Mouse (Mus musculus): ENCODE results near the gene Dab1.

The Dab1 gene

GRCm38 (mm10) chr4:103961134-103962049, 342.2 kb downstream of the Dab1 start:
- no peak for DNase-seq (ENCODE audit: extremely low read depth, insufficient read length, low spot score)

GRCm38 (mm10) chr4:103969906-103970305, 350.7 kb downstream of the Dab1 start:
- DNase-seq (ENCODE audit: extremely low read depth, insufficient read length, low spot score) = no peak

DNA sequence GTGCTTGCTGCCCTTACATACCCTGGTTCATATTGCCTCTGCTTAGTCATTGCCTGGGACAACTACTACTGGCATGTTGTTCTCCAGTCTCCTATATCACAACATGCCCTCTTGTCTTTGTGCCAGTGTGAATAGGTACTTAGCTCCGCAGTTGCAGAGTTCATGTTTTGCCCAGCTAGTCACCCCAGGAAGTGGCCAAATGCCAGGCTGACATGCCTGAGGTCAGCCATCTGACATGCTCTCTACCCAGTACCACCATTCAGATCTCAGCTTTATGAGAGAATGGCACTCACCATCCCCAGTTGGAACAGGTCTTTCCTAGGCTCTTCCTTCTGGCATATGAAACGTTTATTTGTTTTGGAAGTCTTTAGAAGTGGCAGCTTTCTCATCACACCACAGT, 355.4 kb downstream of the Dab1 start:
- no peak for DNase-seq (ENCODE audit: extremely low read depth, insufficient read length, low spot score)

- DNase-seq (ENCODE audit: extremely low read depth, insufficient read length, low spot score) = no peak
Observed at GRCm38 (mm10) chr4:103974946-103975345, 355.8 kb downstream of the Dab1 start.

DNA sequence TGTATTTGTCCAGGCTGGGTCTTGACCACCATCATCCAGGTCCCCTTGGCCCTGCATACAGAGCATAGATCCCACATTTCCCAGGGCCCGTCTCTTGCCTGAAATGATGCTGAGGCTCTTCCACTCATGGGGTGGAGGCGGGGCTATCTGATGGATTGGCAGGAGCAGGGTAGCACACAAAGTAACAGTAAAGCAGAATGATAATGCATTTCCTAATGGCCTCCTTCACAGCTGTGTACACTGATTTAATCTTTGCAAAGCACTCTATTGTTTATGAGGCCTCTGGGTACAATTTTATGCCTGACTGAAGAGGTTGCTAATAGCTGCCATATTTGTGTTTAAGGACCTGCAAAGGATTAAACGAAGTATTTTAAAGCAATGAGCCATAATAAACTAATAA, 374.7 kb downstream of the Dab1 start:
- DNase-seq (ENCODE audit: extremely low read depth, insufficient read length, low spot score) = no peak

DNA sequence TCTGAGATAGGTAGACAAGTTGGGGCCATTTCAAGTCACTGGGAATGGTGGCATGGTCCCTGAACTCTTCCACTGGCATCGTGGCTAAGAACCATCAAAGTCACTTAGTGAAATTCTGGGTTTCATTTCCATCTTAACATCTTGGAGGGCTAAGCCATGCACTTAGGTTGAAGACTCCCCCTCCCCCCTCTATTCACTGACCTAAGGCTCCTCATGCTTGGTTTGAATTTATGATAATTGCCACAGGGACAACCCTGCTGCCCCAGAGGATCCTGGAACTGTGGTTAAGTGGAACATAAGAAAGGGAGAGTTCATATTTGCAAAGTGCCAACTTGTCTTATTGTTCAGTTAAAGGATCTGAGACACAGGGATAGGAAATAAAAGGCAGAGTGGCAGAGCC, 375.2 kb downstream of the Dab1 start:
- no peak for DNase-seq (ENCODE audit: extremely low read depth, insufficient read length, low spot score)

DNA sequence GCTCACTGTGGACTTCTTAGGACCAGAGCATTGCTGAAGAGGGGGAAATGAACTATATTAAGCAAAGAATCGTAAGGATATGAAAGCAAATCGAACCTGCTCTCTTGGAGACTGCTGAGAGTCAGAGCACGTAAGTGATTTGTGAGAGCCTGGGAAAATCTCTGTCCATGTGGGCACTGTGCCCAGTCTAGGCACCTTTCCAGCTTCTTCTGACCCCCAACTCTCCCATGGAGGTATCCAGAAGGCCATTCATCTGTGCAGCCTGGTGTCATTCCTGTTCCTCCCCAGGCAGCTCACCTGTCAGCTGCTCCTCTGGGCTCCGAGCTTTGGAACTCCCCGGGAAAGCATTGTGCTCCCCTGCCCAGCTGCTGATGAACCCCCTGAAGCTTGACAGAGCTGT, 389.2 kb downstream of the Dab1 start:
- no peak for DNase-seq (ENCODE audit: extremely low read depth, insufficient read length, low spot score)

DNA sequence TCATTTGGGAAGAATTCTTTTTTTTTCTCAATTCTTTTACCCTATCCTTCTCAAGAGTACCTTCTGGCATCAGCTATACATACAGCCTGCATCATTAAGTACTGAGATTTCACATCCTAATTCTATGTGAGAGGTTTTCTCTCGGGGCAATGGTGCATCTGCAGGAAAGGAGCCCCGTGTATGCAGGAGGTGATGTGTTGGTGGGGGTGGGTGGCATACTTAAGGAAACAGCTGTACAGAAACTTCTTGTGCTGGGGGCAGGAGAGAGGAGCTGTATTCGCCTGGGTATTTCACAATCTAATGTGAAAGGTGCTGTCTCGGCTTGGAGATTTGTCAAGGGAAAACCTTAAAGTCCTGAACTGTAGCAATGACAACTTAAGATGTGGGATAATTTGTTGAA, 392.5 kb downstream of the Dab1 start:
- no peak for DNase-seq (ENCODE audit: extremely low read depth, insufficient read length, low spot score)

DNA sequence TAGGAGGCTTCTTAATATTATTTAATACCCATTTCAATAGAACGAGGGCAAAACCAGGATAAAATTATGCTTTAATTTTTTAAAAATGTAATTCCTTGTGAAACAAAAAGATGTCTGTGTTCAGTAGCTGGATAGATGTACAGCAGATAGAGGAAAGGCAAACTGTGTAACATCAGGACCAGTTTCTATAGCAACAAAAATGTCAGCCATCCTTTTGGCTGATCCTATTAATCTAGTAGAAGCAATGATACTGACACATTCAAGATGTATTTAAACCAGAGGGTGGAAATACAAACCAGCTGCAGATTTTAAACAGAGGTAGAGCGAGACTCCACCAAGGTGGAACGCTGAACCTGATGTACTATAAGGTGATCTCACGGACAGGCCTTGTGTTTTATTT, 393.0 kb downstream of the Dab1 start:
- DNase-seq (ENCODE audit: extremely low read depth, insufficient read length, low spot score) = no peak

- no peak for DNase-seq (ENCODE audit: extremely low read depth, insufficient read length, low spot score)
Observed at GRCm38 (mm10) chr4:104025117-104025694, 406.0 kb downstream of the Dab1 start.

GRCm38 (mm10) chr4:104026834-104027233, 407.7 kb downstream of the Dab1 start:
- no peak for DNase-seq (ENCODE audit: extremely low read depth, insufficient read length, low spot score)

GRCm38 (mm10) chr4:104027239-104027638, 408.1 kb downstream of the Dab1 start:
- no peak for DNase-seq (ENCODE audit: extremely low read depth, insufficient read length, low spot score)

DNA sequence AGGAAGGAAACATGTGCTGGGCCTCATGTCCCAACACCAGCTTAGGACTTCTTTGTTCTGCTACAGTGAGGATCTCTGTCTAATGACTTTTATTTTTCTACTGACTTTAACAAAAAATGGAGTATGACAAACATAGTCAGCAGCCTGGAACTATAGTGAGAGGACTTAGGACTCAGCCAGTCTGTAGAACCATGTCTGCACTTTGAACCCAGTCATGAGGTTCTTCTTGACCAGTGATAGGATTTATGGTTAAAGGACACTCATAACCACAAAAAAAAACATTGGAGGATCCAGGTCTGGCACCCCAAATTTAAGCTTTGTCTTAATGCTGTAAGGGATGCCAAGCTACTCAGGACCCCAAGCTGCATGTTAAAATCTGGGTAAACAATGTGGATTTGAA, 416.9 kb downstream of the Dab1 start:
- no peak for DNase-seq (ENCODE audit: extremely low read depth, insufficient read length, low spot score)

GRCm38 (mm10) chr4:104039588-104039987, 420.4 kb downstream of the Dab1 start:
- DNase-seq (ENCODE audit: extremely low read depth, insufficient read length, low spot score) = no peak

DNA sequence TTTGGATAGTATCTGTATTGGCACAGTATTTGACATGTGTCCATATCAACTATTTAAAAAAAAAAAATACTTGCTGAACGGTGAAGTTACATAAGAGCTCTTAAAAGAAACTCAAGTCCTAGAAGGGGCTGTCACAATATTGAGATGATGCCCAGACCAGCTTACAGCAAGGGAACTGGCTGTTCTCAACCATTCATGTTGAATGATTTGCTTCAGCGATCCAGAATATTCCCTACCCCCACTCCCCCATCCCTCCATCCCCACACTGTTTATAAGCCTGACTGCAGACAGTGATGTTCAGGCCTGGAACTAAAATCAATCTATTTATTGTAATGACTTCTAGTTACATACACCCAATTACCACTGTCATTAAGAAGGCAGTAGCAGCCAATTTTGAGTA, 424.3 kb downstream of the Dab1 start:
- DNase-seq (ENCODE audit: extremely low read depth, insufficient read length, low spot score) = no peak

DNA sequence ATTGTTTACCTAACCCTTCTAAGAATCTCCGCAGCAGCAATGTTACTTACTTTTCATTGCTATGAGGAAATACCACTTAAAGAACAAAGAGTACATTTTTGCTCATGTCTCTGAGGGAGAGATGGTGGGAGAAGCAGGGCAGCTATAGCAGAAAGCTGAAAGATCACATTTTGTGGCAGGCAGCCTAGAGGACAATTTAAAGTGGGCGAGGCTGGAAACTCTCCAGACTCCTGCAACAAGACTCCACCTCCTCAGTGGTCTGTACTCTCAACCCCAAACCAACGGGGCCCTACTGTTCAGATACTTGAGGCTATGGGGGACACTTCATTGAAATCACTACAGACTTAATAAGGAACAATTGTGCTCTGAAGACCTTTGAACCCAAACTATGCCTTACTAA, 425.5 kb downstream of the Dab1 start:
- DNase-seq (ENCODE audit: extremely low read depth, insufficient read length, low spot score) = no peak

GRCm38 (mm10) chr4:104047966-104048804, 429.0 kb downstream of the Dab1 start:
- DNase-seq (ENCODE audit: extremely low read depth, insufficient read length, low spot score) = no peak

DNA sequence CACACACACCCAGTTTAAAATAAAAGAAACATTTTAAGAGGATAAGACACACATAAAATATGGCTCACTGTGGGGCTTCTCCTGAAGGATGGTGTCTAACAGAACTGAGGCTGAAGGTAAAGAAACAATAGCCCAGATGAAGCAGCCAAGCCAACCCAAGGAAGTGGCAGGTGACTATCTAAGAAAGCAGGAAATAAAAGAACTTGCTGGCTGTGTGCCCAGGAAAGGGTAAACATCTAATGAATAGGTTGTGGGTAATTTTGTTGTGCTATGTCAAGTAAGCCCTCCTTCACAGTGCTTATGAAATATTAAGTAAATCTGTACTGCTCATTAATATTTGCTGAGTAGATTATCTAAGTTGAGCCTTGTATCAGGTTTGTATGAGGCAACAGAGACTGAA, 438.0 kb downstream of the Dab1 start:
- DNase-seq (ENCODE audit: extremely low read depth, insufficient read length, low spot score) = no peak

DNA sequence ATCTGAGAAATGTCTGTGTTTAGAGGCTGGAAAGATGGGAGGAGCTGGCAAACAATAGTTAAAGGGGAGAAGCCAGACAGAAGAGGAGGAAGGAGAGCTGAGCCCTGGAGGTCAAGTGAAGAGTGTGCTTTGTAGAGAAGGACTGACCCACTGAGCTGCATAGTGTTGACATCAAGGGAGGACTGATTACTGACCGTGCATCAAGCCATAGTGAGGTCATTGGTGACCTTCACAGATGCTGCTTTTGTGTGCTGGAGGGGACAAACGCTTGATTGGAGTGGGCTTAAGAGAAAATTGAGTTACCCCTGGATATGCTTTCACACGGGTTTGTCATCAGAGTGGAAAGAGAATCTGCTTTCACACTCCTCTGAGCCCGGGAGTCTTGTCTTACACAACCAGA, 440.4 kb downstream of the Dab1 start:
- DNase-seq (ENCODE audit: extremely low read depth, insufficient read length, low spot score) = no peak

DNA sequence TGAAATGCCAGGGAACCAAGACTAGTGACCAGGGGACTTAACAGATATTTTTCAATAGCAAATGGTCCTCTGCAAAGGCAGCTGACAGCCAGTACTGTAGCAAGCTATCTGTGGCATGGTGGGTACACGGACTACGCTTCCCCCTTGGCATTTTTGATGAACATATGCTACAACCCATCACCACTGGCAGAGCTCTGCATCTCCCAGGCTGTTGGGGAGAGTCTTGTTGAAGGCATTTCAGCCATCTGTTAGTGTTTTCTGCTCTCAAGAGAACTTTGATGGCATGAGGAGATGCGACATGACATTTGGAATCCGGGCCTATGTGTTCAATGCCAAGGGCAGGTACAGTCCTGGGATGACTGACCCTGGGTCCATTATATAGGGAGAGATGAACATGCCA, 443.2 kb downstream of the Dab1 start:
- no peak for DNase-seq (ENCODE audit: extremely low read depth, insufficient read length, low spot score)

GRCm38 (mm10) chr4:104066901-104067300, 447.7 kb downstream of the Dab1 start:
- DNase-seq (ENCODE audit: extremely low read depth, insufficient read length, low spot score) = no peak
